Mouse (Mus musculus): ENCODE measurements around the gene Abcb6. TPM values are rescaled to one million over a fixed set of nuclear protein-coding genes. Genes with fewer than 3 reads are reported as not detected.

Abcb6 gene
- polyA plus RNA-seq (2012; rRNA removed; ENCODE audit: low replicate concordance) = 32.2 and 39.4 TPM in 2 replicates

DNA sequence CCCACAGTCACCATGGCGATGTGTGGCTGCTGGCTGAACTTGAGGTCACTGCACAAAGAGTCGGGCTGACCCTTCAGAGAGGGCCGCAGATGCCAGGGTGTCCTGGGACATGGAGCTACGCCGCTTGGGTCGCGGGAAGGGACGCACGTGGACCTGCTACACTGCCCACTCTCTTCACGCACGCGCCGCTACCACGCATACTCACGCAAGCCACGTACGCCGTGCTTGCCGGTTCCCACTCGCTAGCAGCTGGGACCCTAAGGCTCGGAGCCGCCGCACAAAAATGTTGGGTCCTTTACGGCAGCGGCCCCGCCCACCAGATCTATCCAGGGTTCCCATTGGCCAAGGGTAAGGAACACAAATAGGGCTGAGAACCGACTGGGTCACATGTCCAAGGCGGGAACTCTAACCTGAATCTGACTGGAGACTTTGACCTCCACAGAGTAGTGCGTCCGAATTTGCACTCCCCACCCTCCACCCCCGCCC lies at the start of gene Abcb6:
TSS of gene Abcb6 (minus strand) at position 288 of the 486 bp plus-strand sequence.

DNA sequence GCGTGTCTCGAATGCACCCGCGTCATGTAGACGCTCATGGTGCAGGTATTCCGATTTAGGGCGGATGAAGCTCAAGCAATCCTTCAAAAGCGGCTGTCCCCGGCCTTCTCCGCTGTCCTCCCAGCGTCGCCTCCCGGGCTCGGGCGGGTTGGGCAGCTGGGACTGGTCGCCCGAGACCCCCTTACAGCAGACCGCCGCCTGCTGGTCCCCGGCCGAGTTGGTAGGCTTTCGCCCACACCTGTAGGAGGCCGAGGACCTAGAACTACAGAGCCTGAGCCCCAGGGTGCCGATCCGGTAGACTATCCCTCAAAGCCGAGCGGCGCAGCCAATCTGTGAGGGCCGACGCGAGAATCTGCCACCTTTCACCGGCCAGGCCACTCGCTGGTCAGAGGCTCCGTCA lies 39.3 kb upstream of the Abcb6 start, which contains the start of gene Tuba4a:
TSS of gene Tuba4a (minus strand) at position 335 of the 400 bp plus-strand sequence.

GRCm38 (mm10) chr1:75210136-75211087 lies 30.2 kb upstream of the Abcb6 start, which contains the start of the genes Glb1l and Stk16:
TSS of gene Glb1l (minus strand) at chr1:75210813.
TSS of gene Stk16 (plus strand) at chr1:75210838.

GRCm38 (mm10) chr1:75191622-75192402 lies 11.6 kb upstream of the Abcb6 start, which contains the start of the genes Ankzf1 and Atg9a:
TSS of gene Ankzf1 (plus strand) at chr1:75192151.
TSS of gene Atg9a (minus strand) at chr1:75192196.

GRCm38 (mm10) chr1:75168472-75169464 lies 11.4 kb downstream of the Abcb6 start, which contains the start of gene Zfand2b:
TSS of gene Zfand2b (plus strand) at chr1:75168646.

GRCm38 (mm10) chr1:75142301-75143261 lies 37.6 kb downstream of the Abcb6 start, which contains the start of the genes Cnppd1 and Retreg2:
TSS of gene Cnppd1 (minus strand) at chr1:75142711.
TSS of gene Retreg2 (plus strand) at chr1:75142778.

DNA sequence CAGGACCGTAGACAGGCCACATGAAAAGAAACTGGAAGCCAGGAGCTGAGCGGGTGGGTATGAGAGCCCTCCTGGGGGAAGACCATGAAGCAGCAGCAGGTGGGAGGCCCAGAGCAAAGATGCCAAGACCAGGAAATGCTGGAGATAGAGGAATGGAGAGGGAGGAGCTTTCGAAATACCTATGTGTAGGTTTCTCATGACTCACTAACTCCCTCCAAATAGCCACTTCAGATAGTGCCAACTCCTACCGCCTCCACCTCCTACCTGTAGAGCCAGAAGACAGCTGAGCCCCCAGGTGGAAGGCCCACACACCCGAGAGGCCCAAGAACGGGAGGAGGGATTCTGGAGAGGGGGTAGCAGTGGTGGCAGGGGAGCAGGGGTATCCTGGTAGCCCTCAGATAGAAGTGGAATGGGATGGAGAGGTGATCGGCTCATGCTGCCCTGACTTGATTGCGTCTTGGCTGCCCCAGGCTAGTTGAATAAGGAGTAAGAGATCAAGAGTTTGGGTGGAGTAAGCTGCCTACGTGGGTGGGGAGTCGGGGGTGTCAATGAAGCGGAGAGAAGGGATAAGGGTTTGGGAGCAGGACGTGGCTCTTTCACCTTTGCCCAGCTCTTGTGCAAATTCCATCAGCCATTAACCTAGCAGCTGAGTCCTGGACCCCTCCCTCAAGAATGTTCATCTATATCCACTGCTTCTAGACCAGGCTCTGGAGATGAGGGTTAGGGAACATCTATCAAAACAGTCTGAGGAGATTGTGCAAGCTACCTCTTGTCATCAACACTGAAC lies 46.6 kb downstream of the Abcb6 start, which contains the start of gene Slc23a3:
TSS of gene Slc23a3 (minus strand) at position 470 of the 787 bp plus-strand sequence.

GRCm38 (mm10) chr1:75124346-75125321 lies 55.6 kb downstream of the Abcb6 start, which contains the start of gene Nhej1:
TSS of gene Nhej1 (minus strand) at chr1:75125200.

Other genes with a start within 250 kb of the Abcb6 start
- gene Cfap65, start 244.8 kb downstream of the Abcb6 start, polyA plus RNA-seq (2012; rRNA removed; ENCODE audit: low replicate concordance) = not detected in 2 replicates
- gene Ihh, start 228.7 kb downstream of the Abcb6 start, polyA plus RNA-seq (2012; rRNA removed; ENCODE audit: low replicate concordance) = 0.17 and 35.2 TPM in 2 replicates
- 3.5 and 6.6 TPM in 2 replicates for gene Nhej1, start 55.2 kb downstream of the Abcb6 start, polyA plus RNA-seq (2012; rRNA removed; ENCODE audit: low replicate concordance)
- 0.43 and 1.3 TPM in 2 replicates for gene Slc23a3, start 46.5 kb downstream of the Abcb6 start, polyA plus RNA-seq (2012; rRNA removed; ENCODE audit: low replicate concordance)
- gene Cnppd1, start 37.7 kb downstream of the Abcb6 start, polyA plus RNA-seq (2012; rRNA removed; ENCODE audit: low replicate concordance) = 47.3 and 55.4 TPM in 2 replicates
- 100 and 133 TPM in 2 replicates for gene Retreg2, start 37.6 kb downstream of the Abcb6 start, polyA plus RNA-seq (2012; rRNA removed; ENCODE audit: low replicate concordance)
- 65.1 and 66.9 TPM in 2 replicates for gene Zfand2b, start 11.7 kb downstream of the Abcb6 start, polyA plus RNA-seq (2012; rRNA removed; ENCODE audit: low replicate concordance)
- 18.2 and 25.3 TPM in 2 replicates for gene Ankzf1, start 11.8 kb upstream of the Abcb6 start, polyA plus RNA-seq (2012; rRNA removed; ENCODE audit: low replicate concordance)
- 62.4 and 75.2 TPM in 2 replicates for gene Atg9a, start 11.8 kb upstream of the Abcb6 start, polyA plus RNA-seq (2012; rRNA removed; ENCODE audit: low replicate concordance)
- 23.9 and 39.1 TPM in 2 replicates for gene Glb1l, start 30.4 kb upstream of the Abcb6 start, polyA plus RNA-seq (2012; rRNA removed; ENCODE audit: low replicate concordance)
- gene Stk16, start 30.4 kb upstream of the Abcb6 start, polyA plus RNA-seq (2012; rRNA removed; ENCODE audit: low replicate concordance) = 186 and 199 TPM in 2 replicates
- gene Tuba4a, start 39.5 kb upstream of the Abcb6 start, polyA plus RNA-seq (2012; rRNA removed; ENCODE audit: low replicate concordance) = 15.5 and 34.7 TPM in 2 replicates
- gene A630095N17Rik, start 51.7 kb upstream of the Abcb6 start, polyA plus RNA-seq (2012; rRNA removed; ENCODE audit: low replicate concordance) = not detected in 2 replicates
- gene Dnajb2, start 56.0 kb upstream of the Abcb6 start, polyA plus RNA-seq (2012; rRNA removed; ENCODE audit: low replicate concordance) = 42.8 TPM in 2 replicates
- 0.04 TPM in 2 replicates for gene Ptprn, start 84.1 kb upstream of the Abcb6 start, polyA plus RNA-seq (2012; rRNA removed; ENCODE audit: low replicate concordance)
- not detected in 2 replicates for gene Resp18, start 98.0 kb upstream of the Abcb6 start, polyA plus RNA-seq (2012; rRNA removed; ENCODE audit: low replicate concordance)
- 152 and 178 TPM in 2 replicates for gene Dnpep, start 137.6 kb upstream of the Abcb6 start, polyA plus RNA-seq (2012; rRNA removed; ENCODE audit: low replicate concordance)
- gene Des, start 179.9 kb upstream of the Abcb6 start, polyA plus RNA-seq (2012; rRNA removed; ENCODE audit: low replicate concordance) = 47.0 and 310 TPM in 2 replicates
- gene Speg, start 194.9 kb upstream of the Abcb6 start, polyA plus RNA-seq (2012; rRNA removed; ENCODE audit: low replicate concordance) = 20.5 and 125 TPM in 2 replicates

Measured in subcutaneous adipose tissue, adult 2 months (tissue).